Comparison of ENCODE assay signal across 17 mouse cellular contexts in genomic region chr4:15448831-15449230, GRCm38 (mm10).
DNase-seq lines count a peak whose midpoint lies in the region; ATAC-seq lines count a peak whose summit lies in the region.
"Had no signal": no experiment of that assay in that cellular context is flagged by ENCODE, and none has a peak within 500 bp of the region (broad histone marks: within the 10 kb centered on the region; RNA-seq: fewer than 3 reads in every experiment).

No protein-coding gene starts in this region.

- no peaks in the 10 kb centered on the region for H3K36me3 ChIP-seq in midbrain, embryonic 11.5 days (ENCODE audit: control insufficient read depth, insufficient read depth, low read length)
- no peaks in the 10 kb centered on the region for H3K36me3 ChIP-seq in midbrain, embryonic 15.5 days (replicated peaks)
- H3K36me3 ChIP-seq in forebrain, embryonic 15.5 days: no peaks in the 10 kb centered on the region
- H3K36me3 ChIP-seq: limb, embryonic 12.5 days had no signal

- no peak overlapping the region for H3K9ac ChIP-seq in midbrain, embryonic 11.5 days (ENCODE audit: low read length)
- H3K9ac ChIP-seq in midbrain, embryonic 15.5 days: no peak overlapping the region
- H3K9ac ChIP-seq in forebrain, embryonic 15.5 days (replicated peaks): no peak overlapping the region
- H3K9ac ChIP-seq: limb, embryonic 12.5 days; liver, embryonic 14.5 days had no signal

- H3K9me3 ChIP-seq in midbrain, embryonic 11.5 days (ENCODE audit: control insufficient read depth, low read length): no peaks in the 10 kb centered on the region
- no peaks in the 10 kb centered on the region for H3K9me3 ChIP-seq in midbrain, embryonic 15.5 days
- no peaks in the 10 kb centered on the region for H3K9me3 ChIP-seq in forebrain, embryonic 15.5 days
- H3K9me3 ChIP-seq: limb, embryonic 12.5 days; megakaryocyte, embryonic 14.5 days had no signal

- H3K27me3 ChIP-seq in midbrain, embryonic 11.5 days (ENCODE audit: control insufficient read depth, insufficient read depth, low read length): no peaks in the 10 kb centered on the region
- no peaks in the 10 kb centered on the region for H3K27me3 ChIP-seq in midbrain, embryonic 15.5 days (replicated peaks)
- H3K27me3 ChIP-seq in forebrain, embryonic 15.5 days: no peaks in the 10 kb centered on the region
- H3K27me3 ChIP-seq: limb, embryonic 12.5 days; megakaryocyte, embryonic 14.5 days had no signal

- peak; percentile 48; the same call in 1 of the 2 replicates for ATAC-seq in midbrain, embryonic 11.5 days (ENCODE audit: low FRiP score)
- no peak for ATAC-seq in midbrain, embryonic 15.5 days (replicated peaks)
- peak; percentile 64; the same call in 1 of the 2 replicates for ATAC-seq in forebrain, embryonic 15.5 days (replicated peaks)
- ATAC-seq: lung, postnatal 0 days had no signal

- no peak overlapping the region for H3K4me2 ChIP-seq in midbrain, embryonic 11.5 days
- H3K4me2 ChIP-seq in midbrain, embryonic 15.5 days: no peak overlapping the region
- H3K4me2 ChIP-seq in forebrain, embryonic 15.5 days (replicated peaks): no peak overlapping the region
- H3K4me2 ChIP-seq: limb, embryonic 12.5 days had no signal

- H3K27ac ChIP-seq in midbrain, embryonic 11.5 days (ENCODE audit: low read depth, low read length): no peak overlapping the region
- H3K27ac ChIP-seq in midbrain, embryonic 15.5 days: no peak overlapping the region
- H3K27ac ChIP-seq in forebrain, embryonic 15.5 days (replicated peaks): no peak overlapping the region
- H3K27ac ChIP-seq: limb, embryonic 12.5 days; liver, embryonic 14.5 days; stomach, postnatal 0 days had no signal

- DNase-seq in midbrain, embryonic 11.5 days (ENCODE audit: low spot score, missing footprints): no peak
- DNase-seq in cerebellum, postnatal 10 days: peak; percentile 74 to 78
- DNase-seq in retina, adult 2 months (ENCODE audit: low read depth, low spot score): peak; percentile 13
- no peak for DNase-seq in testis, postnatal 14 days (ENCODE audit: low spot score)
- DNase-seq in kidney, adult 8-10 months: no peak
- no peak for DNase-seq in lung, postnatal 36 days
- DNase-seq: embryo, embryonic 11 days; heart, adult 11 months; right cerebral cortex, adult 18-20 months; thymus, postnatal 4 days had no signal

- H3K4me3 ChIP-seq in midbrain, embryonic 11.5 days (ENCODE audit: low read depth, low read length): no peak overlapping the region
- no peak overlapping the region for H3K4me3 ChIP-seq in midbrain, embryonic 15.5 days
- no peak overlapping the region for H3K4me3 ChIP-seq in forebrain, embryonic 15.5 days
- H3K4me3 ChIP-seq: limb, embryonic 12.5 days; megakaryocyte, embryonic 14.5 days had no signal

- no peaks in the 10 kb centered on the region for H3K4me1 ChIP-seq in midbrain, embryonic 11.5 days (ENCODE audit: control insufficient read depth, insufficient read depth, low read length)
- H3K4me1 ChIP-seq in midbrain, embryonic 15.5 days: no peaks in the 10 kb centered on the region
- H3K4me1 ChIP-seq in forebrain, embryonic 15.5 days: peaks cover 7% of the 10 kb centered on the region; the same call in 1 of the 2 replicates
- H3K4me1 ChIP-seq: limb, embryonic 12.5 days; megakaryocyte, embryonic 14.5 days had no signal

- 68% methylated on average over 1 of the region's 1 CpGs for WGBS in midbrain, embryonic 11.5 days
- WGBS in midbrain, embryonic 15.5 days: 58% methylated on average over 1 of the region's 1 CpGs
- 20% methylated on average over 1 of the region's 1 CpGs for WGBS in forebrain, embryonic 15.5 days

Comparison
In these comparisons a context has a peak if more than half of its experiments do, and no peak if none do; other contexts are left out.
1. DNase-seq: peak in cerebellum, postnatal 10 days (2 of 2) and retina, adult 2 months (single experiment); none in midbrain, embryonic 11.5 days (single experiment), testis, postnatal 14 days (single experiment), kidney, adult 8-10 months (0 of 2) and lung, postnatal 36 days (single experiment).